Mouse (Mus musculus) G1E (cell line): ENCODE results near the gene Tssk6.

Experiments used
- CTCF ChIP-seq: IDR thresholded peaks from 2 replicates; pipeline ENCODE4 v1.5.1; 2012; ENCODE audit warnings: low read depth, low read length, inconsistent platforms, mixed read lengths
- POLR2AphosphoS5 ChIP-seq: IDR thresholded peaks from 2 replicates; pipeline ENCODE4 v1.6.1; 2012; ENCODE audit warnings: low read depth, low read length, inconsistent platforms; ENCODE audit not compliant: insufficient replicate concordance
- TAL1 ChIP-seq: conservative IDR thresholded peaks from 2 replicates; pipeline ENCODE4 v1.6.1; 2012; ENCODE audit warnings: low read depth, low read length, inconsistent platforms, mixed read lengths

DNA sequence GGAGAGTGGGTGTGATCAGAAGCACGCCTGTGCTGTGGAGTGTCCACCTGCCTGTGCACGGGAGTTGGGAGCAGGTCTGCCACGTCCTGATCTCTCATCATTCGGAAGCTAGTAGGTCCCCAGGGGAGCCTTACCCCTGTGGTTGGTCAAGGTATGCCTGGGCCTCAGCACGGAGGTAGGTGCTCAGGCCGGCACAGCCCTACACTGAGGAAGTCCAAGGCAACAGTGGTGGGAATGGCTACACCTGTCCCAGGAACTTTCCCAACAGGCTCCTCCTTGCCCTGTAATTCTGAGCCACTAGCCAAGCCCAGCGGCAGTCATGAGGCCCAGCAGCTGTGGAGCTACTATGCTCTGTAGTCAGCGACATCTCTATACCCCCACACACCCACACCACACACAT lies 22.3 kb upstream of the Tssk6 start:
- TF ChIP-seq TAL1 (no peak), CTCF (no peak), POLR2AphosphoS5 (no peak)
